Mouse (Mus musculus) intestine, postnatal 0 days (tissue): ENCODE measurements around the gene Jmjd4. TPM values are rescaled to one million over a fixed set of nuclear protein-coding genes. Genes with fewer than 3 reads are reported as not detected.

Source experiments
- ATAC-seq: fragments of 200-750 bp; cut with Nextera tagmentation; 2 replicates; pipeline ENCODE4 v1.8.0; 2017; ENCODE audit warnings: mild to moderate bottlenecking, moderate TSS enrichment, moderate library complexity
- H3K27ac ChIP-seq: fragments of 300-500 bp; sonication (generic); 2 replicates; pipeline ENCODE4 v1.5.1; 2014; ENCODE audit warnings: mild to moderate bottlenecking, low read depth, low read length, moderate library complexity
- H3K27me3 ChIP-seq: fragments of 300-500 bp; sonication (generic); replicated peaks from 2 replicates; pipeline ENCODE4 v1.6.1; 2014; ENCODE audit warnings: low read length, mixed read lengths; ENCODE audit not compliant: control insufficient read depth, insufficient read depth
- H3K36me3 ChIP-seq: fragments of 300-500 bp; sonication (generic); 2 replicates; pipeline ENCODE4 v1.6.1; 2014; ENCODE audit warnings: mild to moderate bottlenecking, moderate library complexity; ENCODE audit not compliant: control insufficient read depth, insufficient read depth
- H3K4me1 ChIP-seq: fragments of 300-500 bp; sonication (generic); replicated peaks from 2 replicates; pipeline ENCODE4 v1.6.1; 2014; ENCODE audit warnings: antibody characterized with exemption, low read length, mixed read lengths; ENCODE audit not compliant: control insufficient read depth, insufficient read depth
- H3K4me2 ChIP-seq: fragments of 300-500 bp; sonication (generic); replicated peaks from 2 replicates; pipeline ENCODE4 v1.6.1; 2014; ENCODE audit warnings: low read depth, mild to moderate bottlenecking, moderate library complexity
- H3K4me3 ChIP-seq: fragments of 300-500 bp; sonication (generic); 2 replicates; pipeline ENCODE4 v1.5.1; 2014; ENCODE audit warnings: low read depth, low read length
- H3K9ac ChIP-seq: fragments of 300-500 bp; sonication (generic); 2 replicates; pipeline ENCODE4 v1.6.1; 2014; ENCODE audit warnings: mild to moderate bottlenecking, low read depth, low read length
- H3K9me3 ChIP-seq: fragments of 300-500 bp; sonication (generic); 2 replicates; pipeline ENCODE4 v1.6.1; 2016; ENCODE audit warnings: mixed run types; ENCODE audit not compliant: control insufficient read depth
- CTCF ChIP-seq: sonication (generic); IDR thresholded peaks from 2 replicates; pipeline ENCODE4 v1.5.1; 2016; ENCODE audit warnings: low read depth, mild to moderate bottlenecking, control low read depth, antibody characterized with exemption, moderate library complexity
- WGBS: fragments of 180-500 bp; shearing (Covaris S2); extraction: QIAGEN DNeasy Blood & Tissue Kit; methylation state at CpG from one replicate; pipeline ENCODE4 v1.1.7; 2014; 5-methylcytosine and 5-hydroxymethylcytosine counted together
- polyA plus RNA-seq: library from polyadenylated mRNA; unstranded; fragments of >200 nt; fragmentation: Nextera tagmentation; extraction: Ambion mirVana; gene quantifications from 2 replicates; pipeline ENCODE4 v1.2.1, GENCODE M21; 2015

Gene Jmjd4
- polyA plus RNA-seq: 4.1 and 4.4 TPM in 2 replicates

- peak within 1 kb of the TSS; percentile 65 for H3K4me3 ChIP-seq
- WGBS: under 1% methylated on average over 31 of the region's 40 CpGs
- H3K27me3 ChIP-seq: no peaks in the 10 kb centered on the region
- H3K4me2 ChIP-seq: peak within 1 kb of the TSS; percentile 98
- H3K9me3 ChIP-seq: no peaks in the 10 kb centered on the region
- ATAC-seq: peak; percentile 90
- H3K27ac ChIP-seq: no peak within 1 kb of the TSS
- H3K4me1 ChIP-seq: peaks cover 3% of the 10 kb centered on the region; the same call in 1 of the 2 replicates
- no peak for TF ChIP-seq CTCF
- peak within 1 kb of the TSS; percentile 60 for H3K9ac ChIP-seq
- peaks cover 18% of the 10 kb centered on the region for H3K36me3 ChIP-seq
Observed at GRCm38 (mm10) chr11:59449741-59450229, at the start of gene Jmjd4. Gene Jmjd4 (plus strand): TSS chr11:59450045.

DNA sequence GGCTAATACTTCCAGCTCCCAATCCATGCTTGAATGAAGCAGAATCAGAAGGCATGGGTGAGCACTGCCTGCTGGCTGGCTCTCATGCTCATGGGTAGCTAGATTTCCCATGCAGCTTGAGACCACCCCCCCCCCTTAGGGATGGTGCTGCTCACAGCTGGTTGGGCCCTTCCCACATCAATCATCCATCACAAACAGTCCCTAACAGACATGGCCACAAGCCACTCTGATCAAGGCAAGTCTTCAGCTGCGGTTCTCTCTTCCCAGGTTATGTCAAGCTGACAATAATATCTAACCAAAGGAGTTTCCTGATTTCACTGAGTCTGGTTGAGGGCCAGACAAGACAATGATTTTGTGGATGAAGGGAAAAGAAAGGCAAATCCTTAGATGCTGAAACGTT is 49.0 kb upstream of the Jmjd4 start:
- Histone ChIP-seq H3K27me3 (no peaks in the 10 kb centered on the region), H3K9me3 (no peaks in the 10 kb centered on the region), H3K4me1 (no peaks in the 10 kb centered on the region), H3K36me3 (peaks cover 10% of the 10 kb centered on the region; the same call in 1 of the 2 replicates), H3K27ac (no peak overlapping the region), H3K4me3 (no peak overlapping the region), H3K9ac (no peak overlapping the region), H3K4me2 (no peak overlapping the region)
- TF ChIP-seq CTCF: no peak
- no peak for ATAC-seq
- 67% methylated on average over 2 of the region's 2 CpGs for WGBS

GRCm38 (mm10) chr11:59405761-59406160 is 44.1 kb upstream of the Jmjd4 start:
- Histone ChIP-seq H3K27ac (no peak overlapping the region), H3K9ac (no peak overlapping the region), H3K4me1 (no peaks in the 10 kb centered on the region), H3K4me3 (no peak overlapping the region), H3K36me3 (peaks cover 25% of the 10 kb centered on the region; the same call in 1 of the 2 replicates), H3K27me3 (no peaks in the 10 kb centered on the region), H3K4me2 (no peak overlapping the region), H3K9me3 (no peaks in the 10 kb centered on the region)
- TF ChIP-seq CTCF: no peak
- no peak for ATAC-seq
- 77% methylated on average over 1 of the region's 1 CpGs for WGBS

DNA sequence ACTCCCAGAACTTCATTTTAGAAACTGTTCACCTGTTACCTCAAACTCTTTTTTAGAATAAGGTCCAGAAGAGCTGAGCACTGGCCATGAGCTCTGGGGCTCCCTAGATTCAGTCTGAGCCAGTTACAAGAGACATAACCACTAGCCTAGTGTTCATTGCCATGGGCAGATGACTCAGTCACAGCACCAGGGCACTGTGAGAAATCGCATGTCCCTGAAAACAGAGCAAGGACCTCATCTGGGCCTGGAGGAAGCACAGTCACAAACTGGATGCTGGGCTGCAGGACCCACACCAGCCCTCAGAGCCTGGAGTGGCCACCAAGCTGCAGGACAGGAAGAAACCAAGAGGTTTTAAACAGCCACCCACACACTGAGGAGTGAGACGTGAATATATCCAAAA is 39.0 kb upstream of the Jmjd4 start:
- no peak for ATAC-seq
- H3K36me3 ChIP-seq: peaks cover 15% of the 10 kb centered on the region; the same call in 1 of the 2 replicates
- H3K9me3 ChIP-seq: no peaks in the 10 kb centered on the region
- no peak overlapping the region for H3K9ac ChIP-seq
- no peak for TF ChIP-seq CTCF
- no peaks in the 10 kb centered on the region for H3K27me3 ChIP-seq
- H3K4me1 ChIP-seq: no peaks in the 10 kb centered on the region
- no peak overlapping the region for H3K27ac ChIP-seq
- no peak overlapping the region for H3K4me2 ChIP-seq
- no peak overlapping the region for H3K4me3 ChIP-seq
- WGBS: 64% methylated on average over 2 of the region's 2 CpGs

DNA sequence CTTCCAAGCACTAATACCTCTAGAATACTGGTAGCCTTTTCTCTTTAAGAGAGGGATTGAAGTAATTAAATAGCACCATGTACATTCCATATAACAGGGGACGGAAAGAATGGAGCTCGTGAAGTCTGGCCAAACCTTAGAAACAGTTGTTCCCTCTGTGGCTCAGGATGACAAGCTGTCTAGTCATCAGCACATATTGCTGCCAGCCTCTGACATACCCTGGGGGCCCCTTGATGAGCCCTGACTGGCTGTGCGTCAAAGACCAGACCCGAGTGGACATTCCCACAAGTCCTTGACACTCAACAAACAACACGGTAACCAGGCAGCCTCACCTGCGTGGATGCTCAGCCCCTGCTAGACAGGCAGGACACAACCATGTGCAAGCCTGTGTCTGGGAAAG is 37.8 kb upstream of the Jmjd4 start:
- Histone ChIP-seq H3K4me3 (no peak overlapping the region), H3K9ac (no peak overlapping the region), H3K27me3 (no peaks in the 10 kb centered on the region), H3K9me3 (no peaks in the 10 kb centered on the region), H3K4me2 (no peak overlapping the region), H3K4me1 (no peaks in the 10 kb centered on the region), H3K27ac (no peak overlapping the region), H3K36me3 (peaks cover 13% of the 10 kb centered on the region)
- TF ChIP-seq CTCF: no peak
- 70% methylated on average over 6 of the region's 6 CpGs for WGBS
- no peak for ATAC-seq

- H3K9me3 ChIP-seq: no peaks in the 10 kb centered on the region
- H3K27ac ChIP-seq: no peak overlapping the region
- no peak overlapping the region for H3K9ac ChIP-seq
- H3K27me3 ChIP-seq: no peaks in the 10 kb centered on the region
- ATAC-seq: no peak
- no peak overlapping the region for H3K4me2 ChIP-seq
- no peak overlapping the region for H3K4me3 ChIP-seq
- WGBS: 76% methylated on average over 13 of the region's 13 CpGs
- no peak for TF ChIP-seq CTCF
- H3K4me1 ChIP-seq: no peaks in the 10 kb centered on the region
- H3K36me3 ChIP-seq: peaks cover 16% of the 10 kb centered on the region
Observed at GRCm38 (mm10) chr11:59412999-59413863, 36.6 kb upstream of the Jmjd4 start.
